Mouse (Mus musculus) limb, embryonic 12.5 days (tissue): ENCODE data around the gene Smarce1. TPM values are rescaled to one million over a fixed set of nuclear protein-coding genes. Genes with fewer than 3 reads are reported as not detected.
A peak's percentile ranks its signal among the peaks of the same experiment; 100 is the strongest.

Source experiments
- ATAC-seq: fragments of 200-750 bp; cut with Nextera tagmentation; 2 replicates; pipeline ENCODE4 v1.8.0; 2017; ENCODE audit warnings: low read depth, moderate TSS enrichment; ENCODE audit not compliant: insufficient number of reproducible peaks, insufficient read depth, low FRiP score, low TSS enrichment
- H3K27ac ChIP-seq: fragments of 300-500 bp; sonication (generic); 2 replicates; pipeline ENCODE4 v1.5.1; 2016; ENCODE audit warnings: mild to moderate bottlenecking, moderate library complexity
- H3K27me3 ChIP-seq: fragments of 300-500 bp; sonication (generic); 2 replicates; pipeline ENCODE4 v1.6.1; 2016; ENCODE audit warnings: mild to moderate bottlenecking, moderate library complexity
- H3K36me3 ChIP-seq: fragments of 300-500 bp; sonication (generic); 2 replicates; pipeline ENCODE4 v1.6.1; 2016; ENCODE audit warnings: mild to moderate bottlenecking, moderate library complexity
- H3K4me1 ChIP-seq: fragments of 300-500 bp; sonication (generic); replicated peaks from 2 replicates; pipeline ENCODE4 v1.6.1; 2016
- H3K4me2 ChIP-seq: fragments of 300-500 bp; sonication (generic); 2 replicates; pipeline ENCODE4 v1.6.1; 2016; ENCODE audit warnings: mild to moderate bottlenecking, moderate library complexity
- H3K4me3 ChIP-seq: fragments of 300-500 bp; sonication (generic); replicated peaks from 2 replicates; pipeline ENCODE4 v1.5.1; 2016; ENCODE audit warnings: mild to moderate bottlenecking
- H3K9ac ChIP-seq: fragments of 300-500 bp; sonication (generic); replicated peaks from 2 replicates; pipeline ENCODE4 v1.6.1; 2016; ENCODE audit warnings: mild to moderate bottlenecking, moderate library complexity
- H3K9me3 ChIP-seq: fragments of 300-500 bp; sonication (generic); 2 replicates; pipeline ENCODE4 v1.6.1; 2016; ENCODE audit warnings: mild to moderate bottlenecking, moderate library complexity
- WGBS: fragments of 180-500 bp; shearing (Covaris S2); methylation state at CpG from one replicate; pipeline ENCODE4 v1.1.7; 2016; 5-methylcytosine and 5-hydroxymethylcytosine counted together
- polyA plus RNA-seq: library from polyadenylated mRNA; unstranded; fragments of >200 nt; fragmentation: Nextera tagmentation; extraction: Ambion mirVana; gene quantifications from 2 replicates; pipeline ENCODE4 v1.2.1, GENCODE M21; 2016

Smarce1 gene
- polyA plus RNA-seq, 1 experiment from 2014 or later, result 403 TPM

GRCm38 (mm10) chr11:99187348-99187747 lies 43.5 kb downstream of the Smarce1 start:
- H3K4me2 ChIP-seq, result no peak overlapping the region
- H3K9me3 ChIP-seq, result no peaks in the 10 kb centered on the region
- H3K9ac ChIP-seq, result no peak overlapping the region
- no peak overlapping the region for H3K4me3 ChIP-seq
- 78% methylated on average over 4 of the region's 4 CpGs for WGBS
- ATAC-seq, result no peak
- H3K27me3 ChIP-seq, result peaks cover 6% of the 10 kb centered on the region
- no peaks in the 10 kb centered on the region for H3K36me3 ChIP-seq
- H3K27ac ChIP-seq, result no peak overlapping the region
- H3K4me1 ChIP-seq, result 0 out of 2 replicates have a peak, but pooled peaks cover 7% of the 10 kb centered on the region

DNA sequence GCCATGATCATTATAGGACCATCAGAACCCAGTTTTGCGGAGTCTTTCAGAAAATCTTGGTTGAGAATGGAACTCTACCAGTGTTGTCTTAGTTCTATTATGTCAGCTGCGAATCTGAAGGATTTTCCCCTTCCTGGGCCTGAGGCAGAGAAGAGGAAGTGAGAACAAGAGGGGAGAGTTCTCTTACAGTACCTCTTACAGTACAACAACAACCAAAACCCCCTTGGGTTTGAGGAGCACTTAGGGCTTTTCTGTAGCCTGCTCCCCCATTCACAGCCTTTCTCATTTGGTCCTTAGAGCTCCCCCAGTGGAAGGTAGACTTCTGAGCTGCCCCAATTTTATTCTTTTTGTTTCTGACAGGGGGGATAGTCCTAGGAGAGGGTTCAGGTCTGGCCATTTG lies 44.0 kb downstream of the Smarce1 start:
- H3K4me1 ChIP-seq, result 0 out of 2 replicates have a peak, but pooled peaks cover 7% of the 10 kb centered on the region
- no peaks in the 10 kb centered on the region for H3K36me3 ChIP-seq
- H3K4me2 ChIP-seq, result no peak overlapping the region
- H3K4me3 ChIP-seq, result no peak overlapping the region
- H3K9me3 ChIP-seq, result no peaks in the 10 kb centered on the region
- no peak overlapping the region for H3K9ac ChIP-seq
- ATAC-seq, result no peak
- WGBS, result 74% methylated on average over 2 of the region's 2 CpGs
- H3K27me3 ChIP-seq, result peaks cover 6% of the 10 kb centered on the region
- no peak overlapping the region for H3K27ac ChIP-seq

DNA sequence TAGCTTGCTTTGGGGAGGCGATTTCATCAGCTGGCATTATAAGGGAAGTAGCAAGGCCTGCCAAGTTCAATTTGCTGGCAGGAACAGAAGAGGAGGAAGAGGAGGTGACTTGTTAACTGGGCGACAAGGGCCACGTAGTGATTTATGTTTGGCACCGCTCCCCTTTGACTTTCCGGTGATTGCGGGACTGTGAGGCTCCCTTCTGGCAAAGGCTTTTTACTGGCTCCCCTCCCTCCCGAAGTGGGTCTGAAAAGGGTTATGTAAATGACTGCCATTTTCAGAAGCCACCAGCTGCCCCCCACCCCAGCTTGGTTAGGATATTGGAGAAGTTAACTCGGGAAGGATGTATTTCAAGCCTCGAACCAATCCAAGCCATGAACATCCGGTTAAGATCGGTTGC lies 48.2 kb downstream of the Smarce1 start:
- WGBS, result 47% methylated on average over 11 of the region's 11 CpGs
- ATAC-seq, result no peak
- H3K4me1 ChIP-seq, result no peaks in the 10 kb centered on the region
- H3K36me3 ChIP-seq, result no peaks in the 10 kb centered on the region
- H3K9ac ChIP-seq, result no peak overlapping the region
- H3K27me3 ChIP-seq, result no peaks in the 10 kb centered on the region; the same call in 1 of the 2 replicates
- H3K4me2 ChIP-seq, result no peak overlapping the region
- H3K4me3 ChIP-seq, result no peak overlapping the region
- H3K27ac ChIP-seq, result no peak overlapping the region
- no peaks in the 10 kb centered on the region for H3K9me3 ChIP-seq

DNA sequence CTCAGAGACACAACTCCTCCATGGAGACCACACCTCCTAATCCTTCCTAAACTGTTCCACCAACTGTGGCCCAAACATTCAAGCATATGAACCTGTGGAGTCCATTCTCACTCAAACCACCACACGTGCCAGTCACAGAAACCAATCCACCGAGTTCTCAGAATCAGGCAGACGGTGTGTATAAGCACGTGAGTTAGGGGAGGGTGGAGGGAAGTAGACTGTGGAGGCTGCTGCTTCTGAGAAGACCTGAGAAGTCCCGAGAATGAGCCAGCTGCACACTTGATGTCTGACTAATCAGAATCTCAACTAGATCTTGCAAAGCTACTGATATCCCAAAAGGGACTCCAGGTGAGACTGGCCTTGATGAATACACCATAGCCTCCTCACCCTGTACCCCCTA lies 50.7 kb downstream of the Smarce1 start:
- Histone ChIP-seq H3K27me3 (no peaks in the 10 kb centered on the region), H3K9me3 (no peaks in the 10 kb centered on the region), H3K27ac (no peak overlapping the region), H3K4me2 (no peak overlapping the region), H3K4me1 (no peaks in the 10 kb centered on the region), H3K36me3 (no peaks in the 10 kb centered on the region), H3K9ac (no peak overlapping the region), H3K4me3 (no peak overlapping the region)
- ATAC-seq, result no peak
- 88% methylated on average over 5 of the region's 5 CpGs for whole genome bisulfite sequencing

- Histone ChIP-seq H3K9me3 (no peaks in the 10 kb centered on the region), H3K36me3 (no peaks in the 10 kb centered on the region), H3K27me3 (no peaks in the 10 kb centered on the region), H3K27ac (no peak overlapping the region), H3K4me3 (no peak overlapping the region), H3K4me1 (no peaks in the 10 kb centered on the region), H3K4me2 (no peak overlapping the region), H3K9ac (no peak overlapping the region)
- no peak for ATAC-seq
- WGBS, result 53% methylated on average over 3 of the region's 3 CpGs
Measured at GRCm38 (mm10) chr11:99177925-99178198, 53.0 kb downstream of the Smarce1 start.

- Histone ChIP-seq H3K27ac (no peak overlapping the region), H3K27me3 (no peaks in the 10 kb centered on the region), H3K36me3 (no peaks in the 10 kb centered on the region), H3K4me2 (no peak overlapping the region), H3K9ac (no peak overlapping the region), H3K4me1 (no peaks in the 10 kb centered on the region), H3K4me3 (no peak overlapping the region), H3K9me3 (no peaks in the 10 kb centered on the region)
- ATAC-seq, result no peak
- WGBS, result 72% methylated on average over 5 of the region's 5 CpGs
Measured at GRCm38 (mm10) chr11:99177054-99177924, 53.5 kb downstream of the Smarce1 start.

GRCm38 (mm10) chr11:99172002-99172401 lies 58.8 kb downstream of the Smarce1 start:
- no peak overlapping the region for H3K9ac ChIP-seq
- 77% methylated on average over 4 of the region's 4 CpGs for WGBS
- no peak overlapping the region for H3K4me3 ChIP-seq
- no peak overlapping the region for H3K4me2 ChIP-seq
- no peaks in the 10 kb centered on the region for H3K36me3 ChIP-seq
- no peaks in the 10 kb centered on the region for H3K27me3 ChIP-seq
- ATAC-seq, result no peak
- H3K27ac ChIP-seq, result no peak overlapping the region
- no peaks in the 10 kb centered on the region for H3K9me3 ChIP-seq
- H3K4me1 ChIP-seq, result no peaks in the 10 kb centered on the region

- 66% methylated on average over 2 of the region's 2 CpGs for WGBS
- no peak overlapping the region for H3K4me2 ChIP-seq
- no peak overlapping the region for H3K4me3 ChIP-seq
- H3K27me3 ChIP-seq, result no peaks in the 10 kb centered on the region
- no peak overlapping the region for H3K9ac ChIP-seq
- H3K9me3 ChIP-seq, result no peaks in the 10 kb centered on the region
- H3K36me3 ChIP-seq, result no peaks in the 10 kb centered on the region
- H3K27ac ChIP-seq, result 0 out of 2 replicates have a peak overlapping the region, but pooled peaks have one; percentile 2
- no peaks in the 10 kb centered on the region for H3K4me1 ChIP-seq
- no peak for ATAC-seq
Measured at GRCm38 (mm10) chr11:99171442-99171841, 59.4 kb downstream of the Smarce1 start.

DNA sequence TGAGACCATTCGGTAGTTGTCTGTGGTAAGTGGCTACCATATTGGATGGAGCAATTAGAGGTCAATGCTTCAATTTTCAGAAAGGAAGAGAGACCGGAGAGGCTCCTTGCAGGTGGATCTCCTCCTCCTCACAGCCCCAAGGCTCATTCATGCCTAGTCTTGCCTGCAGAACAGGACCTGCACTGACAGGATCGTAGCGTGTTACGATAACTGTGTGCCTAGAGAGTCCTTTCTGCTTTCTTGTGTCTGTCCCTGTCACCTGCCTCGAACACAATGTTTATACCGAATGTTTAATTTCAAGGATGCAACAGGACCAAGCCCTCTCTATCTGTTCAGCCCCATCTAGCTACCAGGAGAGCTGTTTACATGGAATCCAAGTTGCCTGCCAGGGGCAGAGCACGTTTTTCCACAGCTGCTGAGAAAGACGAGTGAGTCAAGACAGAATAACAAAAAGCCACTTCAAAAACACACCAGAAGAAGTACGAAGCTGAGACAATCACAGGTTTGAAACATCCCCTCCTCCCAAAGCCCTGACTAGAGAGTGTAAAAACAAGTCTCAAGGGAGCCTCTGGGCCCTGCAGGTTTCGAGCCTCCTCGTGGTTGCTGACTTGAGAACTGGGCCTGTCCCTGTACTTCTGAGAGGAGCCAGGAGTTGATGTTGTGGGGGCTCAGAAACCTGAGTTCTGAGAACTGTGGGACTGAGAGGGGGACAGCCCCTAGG lies 60.1 kb downstream of the Smarce1 start:
- ATAC-seq, result no peak
- Histone ChIP-seq H3K27me3 (no peaks in the 10 kb centered on the region), H3K9ac (no peak overlapping the region), H3K36me3 (no peaks in the 10 kb centered on the region), H3K4me3 (no peak overlapping the region), H3K9me3 (no peaks in the 10 kb centered on the region), H3K4me2 (no peak overlapping the region), H3K4me1 (no peaks in the 10 kb centered on the region), H3K27ac (0 out of 2 replicates have a peak overlapping the region, but pooled peaks have one; percentile 2)
- 70% methylated on average over 12 of the region's 12 CpGs for WGBS

GRCm38 (mm10) chr11:99170005-99170404 lies 60.8 kb downstream of the Smarce1 start:
- WGBS, result 92% methylated on average over 6 of the region's 6 CpGs
- H3K4me1 ChIP-seq, result no peaks in the 10 kb centered on the region
- no peaks in the 10 kb centered on the region for H3K36me3 ChIP-seq
- no peak overlapping the region for H3K4me3 ChIP-seq
- ATAC-seq, result no peak
- H3K27ac ChIP-seq, result no peak overlapping the region
- no peak overlapping the region for H3K9ac ChIP-seq
- no peak overlapping the region for H3K4me2 ChIP-seq
- no peaks in the 10 kb centered on the region for H3K9me3 ChIP-seq
- H3K27me3 ChIP-seq, result no peaks in the 10 kb centered on the region

- no peaks in the 10 kb centered on the region for H3K36me3 ChIP-seq
- H3K4me1 ChIP-seq, result no peaks in the 10 kb centered on the region
- no peak overlapping the region for H3K4me3 ChIP-seq
- H3K4me2 ChIP-seq, result no peak overlapping the region
- no peak overlapping the region for H3K9ac ChIP-seq
- H3K27ac ChIP-seq, result no peak overlapping the region
- WGBS, result 86% methylated on average over 2 of the region's 2 CpGs
- no peaks in the 10 kb centered on the region for H3K9me3 ChIP-seq
- ATAC-seq, result no peak
- no peaks in the 10 kb centered on the region for H3K27me3 ChIP-seq
Measured at GRCm38 (mm10) chr11:99169438-99169837, 61.4 kb downstream of the Smarce1 start.
